Mouse (Mus musculus) midbrain, embryonic 11.5 days (tissue): ENCODE data around the gene Wipf2. TPM values are rescaled to one million over a fixed set of nuclear protein-coding genes. Genes with fewer than 3 reads are reported as not detected.

ENCODE experiments used
- ATAC-seq: fragments of 200-750 bp; cut with Nextera tagmentation; 2 replicates; pipeline ENCODE4 v1.8.0; 2017; ENCODE audit warnings: moderate TSS enrichment, moderate library complexity; ENCODE audit not compliant: low FRiP score
- DNase-seq: peaks from one replicate; pipeline ENCODE4 v3.0.0; 2015; ENCODE audit warnings: low spot score; ENCODE audit errors: missing footprints
- H3K27ac ChIP-seq: fragments of 300-500 bp; sonication (generic); 2 replicates; pipeline ENCODE4 v1.5.1; 2014; ENCODE audit warnings: low read depth, low read length
- H3K27me3 ChIP-seq: fragments of 300-500 bp; sonication (generic); 2 replicates; pipeline ENCODE4 v1.6.1; 2014; ENCODE audit warnings: mild to moderate bottlenecking, low read length, moderate library complexity, mixed read lengths; ENCODE audit not compliant: control insufficient read depth, insufficient read depth
- H3K36me3 ChIP-seq: fragments of 300-500 bp; sonication (generic); 2 replicates; pipeline ENCODE4 v1.6.1; 2014; ENCODE audit warnings: mild to moderate bottlenecking, low read length, moderate library complexity, mixed read lengths; ENCODE audit not compliant: control insufficient read depth, insufficient read depth
- H3K4me1 ChIP-seq: fragments of 300-500 bp; sonication (generic); 2 replicates; pipeline ENCODE4 v1.6.1; 2014; ENCODE audit warnings: low read length; ENCODE audit not compliant: control insufficient read depth, insufficient read depth
- H3K4me2 ChIP-seq: fragments of 300-500 bp; sonication (generic); 2 replicates; pipeline ENCODE4 v1.6.1; 2014; ENCODE audit warnings: mild to moderate bottlenecking, moderate library complexity
- H3K4me3 ChIP-seq: fragments of 300-500 bp; sonication (generic); 2 replicates; pipeline ENCODE4 v1.5.1; 2014; ENCODE audit warnings: low read depth, low read length
- H3K9ac ChIP-seq: fragments of 300-500 bp; sonication (generic); 2 replicates; pipeline ENCODE4 v1.6.1; 2014; ENCODE audit warnings: low read length
- H3K9me3 ChIP-seq: fragments of 300-500 bp; sonication (generic); 2 replicates; pipeline ENCODE4 v1.6.1; 2016; ENCODE audit warnings: low read length; ENCODE audit not compliant: control insufficient read depth
- WGBS: fragments of 180-500 bp; shearing (Covaris S2); extraction: QIAGEN DNeasy Blood & Tissue Kit; methylation state at CpG from one replicate; pipeline ENCODE4 v1.1.7; 2014; 5-methylcytosine and 5-hydroxymethylcytosine counted together
- polyA plus RNA-seq: library from polyadenylated mRNA; unstranded; fragments of >200 nt; fragmentation: Nextera tagmentation; extraction: Ambion mirVana; gene quantifications from 2 replicates; pipeline ENCODE4 v1.2.1, GENCODE M21; 2014

Wipf2 gene
- polyA plus RNA-seq, 1 experiment from 2014 or later = 4.4 TPM

GRCm38 (mm10) chr11:98836128-98836527, 27.3 kb upstream of the Wipf2 start:
- H3K4me1 ChIP-seq = peaks cover 27% of the 10 kb centered on the region
- H3K36me3 ChIP-seq = peaks cover 16% of the 10 kb centered on the region; the same call in 1 of the 2 replicates
- no peak overlapping the region for H3K9ac ChIP-seq
- H3K27ac ChIP-seq = no peak overlapping the region
- H3K4me3 ChIP-seq = no peak overlapping the region
- H3K4me2 ChIP-seq = peak overlapping the region; percentile 99; the same call in 1 of the 2 replicates
- H3K27me3 ChIP-seq = peaks cover 15% of the 10 kb centered on the region
- WGBS = 32% methylated on average over 7 of the region's 7 CpGs
- ATAC-seq (peak; percentile 31), DNase-seq (peak; percentile 88)
- H3K9me3 ChIP-seq = no peaks in the 10 kb centered on the region

GRCm38 (mm10) chr11:98836651-98837141, 26.7 kb upstream of the Wipf2 start, which contains the start of gene Rapgefl1:
Gene Rapgefl1, plus strand, starts transcription at chr11:98836785.
- Histone ChIP-seq H3K9ac (peak within 1 kb of the TSS; percentile 70), H3K9me3 (no peaks in the 10 kb centered on the region), H3K4me3 (peak within 1 kb of the TSS; percentile 61), H3K4me1 (peaks cover 27% of the 10 kb centered on the region), H3K36me3 (peaks cover 14% of the 10 kb centered on the region; the same call in 1 of the 2 replicates), H3K4me2 (peak within 1 kb of the TSS; percentile 99), H3K27me3 (peaks cover 15% of the 10 kb centered on the region), H3K27ac (no peak within 1 kb of the TSS; the same call in 1 of the 2 replicates)
- WGBS = under 1% methylated on average over 40 of the region's 48 CpGs
- ATAC-seq = peak; percentile 91
- peak; percentile 99 for DNase-seq

- peak overlapping the region; percentile 70 for H3K9ac ChIP-seq
- WGBS = 2% methylated on average over 22 of the region's 29 CpGs
- H3K36me3 ChIP-seq = peaks cover 8% of the 10 kb centered on the region; the same call in 1 of the 2 replicates
- H3K27ac ChIP-seq = no peak overlapping the region
- ATAC-seq (peak; percentile 47), DNase-seq (peak; percentile 89)
- peak overlapping the region; percentile 61 for H3K4me3 ChIP-seq
- H3K4me1 ChIP-seq = peaks cover 27% of the 10 kb centered on the region
- H3K27me3 ChIP-seq = peaks cover 15% of the 10 kb centered on the region
- no peaks in the 10 kb centered on the region for H3K9me3 ChIP-seq
- peak overlapping the region; percentile 99 for H3K4me2 ChIP-seq
Observed at GRCm38 (mm10) chr11:98837231-98837704, 26.2 kb upstream of the Wipf2 start.

- H3K27ac ChIP-seq = no peak overlapping the region
- 50% methylated on average over 11 of the region's 11 CpGs for whole genome bisulfite sequencing
- no peaks in the 10 kb centered on the region for H3K9me3 ChIP-seq
- ATAC-seq = no peak
- peak overlapping the region; percentile 99; the same call in 1 of the 2 replicates for H3K4me2 ChIP-seq
- H3K27me3 ChIP-seq = peaks cover 15% of the 10 kb centered on the region
- no peak for DNase-seq
- no peak overlapping the region for H3K4me3 ChIP-seq
- no peak overlapping the region for H3K9ac ChIP-seq
- peaks cover 7% of the 10 kb centered on the region; the same call in 1 of the 2 replicates for H3K36me3 ChIP-seq
- H3K4me1 ChIP-seq = peaks cover 27% of the 10 kb centered on the region
Observed at GRCm38 (mm10) chr11:98837917-98838316, 25.5 kb upstream of the Wipf2 start.

GRCm38 (mm10) chr11:98838512-98838911, 24.9 kb upstream of the Wipf2 start:
- 78% methylated on average over 9 of the region's 9 CpGs for WGBS
- Histone ChIP-seq H3K36me3 (peaks cover 1% of the 10 kb centered on the region; the same call in 1 of the 2 replicates), H3K9me3 (no peaks in the 10 kb centered on the region), H3K4me2 (no peak overlapping the region), H3K27me3 (peaks cover 15% of the 10 kb centered on the region), H3K27ac (no peak overlapping the region), H3K9ac (no peak overlapping the region), H3K4me1 (peaks cover 27% of the 10 kb centered on the region), H3K4me3 (no peak overlapping the region)
- ATAC-seq = no peak
- no peak for DNase-seq

- H3K9me3 ChIP-seq = no peaks in the 10 kb centered on the region
- WGBS = 51% methylated on average over 6 of the region's 6 CpGs
- no peak overlapping the region for H3K4me2 ChIP-seq
- H3K27ac ChIP-seq = no peak overlapping the region
- H3K4me3 ChIP-seq = no peak overlapping the region
- ATAC-seq = no peak
- no peaks in the 10 kb centered on the region for H3K36me3 ChIP-seq
- DNase-seq = no peak
- H3K4me1 ChIP-seq = peaks cover 24% of the 10 kb centered on the region
- no peak overlapping the region for H3K9ac ChIP-seq
- H3K27me3 ChIP-seq = peaks cover 15% of the 10 kb centered on the region
Observed at GRCm38 (mm10) chr11:98839402-98839801, 24.0 kb upstream of the Wipf2 start.

- 73% methylated on average over 10 of the region's 10 CpGs for WGBS
- no peak overlapping the region for H3K9ac ChIP-seq
- peaks cover 15% of the 10 kb centered on the region for H3K27me3 ChIP-seq
- H3K27ac ChIP-seq = no peak overlapping the region
- H3K4me1 ChIP-seq = peaks cover 19% of the 10 kb centered on the region
- H3K4me3 ChIP-seq = no peak overlapping the region
- H3K36me3 ChIP-seq = no peaks in the 10 kb centered on the region
- H3K9me3 ChIP-seq = no peaks in the 10 kb centered on the region
- DNase-seq (no peak), ATAC-seq (no peak)
- no peak overlapping the region for H3K4me2 ChIP-seq
Observed at GRCm38 (mm10) chr11:98839897-98840296, 23.5 kb upstream of the Wipf2 start.

GRCm38 (mm10) chr11:98846016-98846415, 17.4 kb upstream of the Wipf2 start:
- ATAC-seq = no peak
- DNase-seq = no peak
- Histone ChIP-seq H3K36me3 (no peaks in the 10 kb centered on the region), H3K9me3 (no peaks in the 10 kb centered on the region), H3K9ac (no peak overlapping the region), H3K4me1 (peaks cover 11% of the 10 kb centered on the region), H3K4me3 (no peak overlapping the region), H3K27me3 (0 out of 2 replicates have a peak, but pooled peaks cover 2% of the 10 kb centered on the region), H3K4me2 (no peak overlapping the region), H3K27ac (no peak overlapping the region)
- 47% methylated on average over 13 of the region's 13 CpGs for WGBS

- ATAC-seq = no peak
- H3K27me3 ChIP-seq = 0 out of 2 replicates have a peak, but pooled peaks cover 2% of the 10 kb centered on the region
- no peaks in the 10 kb centered on the region for H3K36me3 ChIP-seq
- 70% methylated on average over 19 of the region's 19 CpGs for WGBS
- H3K4me3 ChIP-seq = no peak overlapping the region
- peaks cover 11% of the 10 kb centered on the region for H3K4me1 ChIP-seq
- no peak for DNase-seq
- no peak overlapping the region for H3K4me2 ChIP-seq
- no peaks in the 10 kb centered on the region for H3K9me3 ChIP-seq
- H3K9ac ChIP-seq = no peak overlapping the region
- H3K27ac ChIP-seq = no peak overlapping the region
Observed at GRCm38 (mm10) chr11:98846865-98847604, 16.4 kb upstream of the Wipf2 start.
